Comparison of ENCODE assay signal across 34 mouse cellular contexts in the genomic region with DNA sequence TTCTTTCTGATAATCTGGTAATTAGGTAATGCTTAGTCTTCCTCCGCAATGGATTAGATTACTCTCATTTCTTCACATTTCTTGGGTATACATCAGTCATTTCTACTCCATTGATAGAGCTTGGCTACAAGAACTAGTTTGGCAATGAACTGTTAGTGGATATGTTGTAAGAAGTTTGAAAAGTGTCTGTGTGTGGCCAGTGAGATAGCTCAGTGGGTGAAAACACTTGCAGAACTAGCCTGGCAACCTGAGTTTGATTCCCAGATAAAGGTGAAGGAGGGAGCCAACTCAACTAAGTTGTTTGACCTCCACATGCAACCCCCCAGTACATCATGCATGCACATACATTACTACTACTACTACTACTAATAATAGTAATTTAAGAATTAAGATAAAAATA.
"Had no signal": no experiment of that assay in that cellular context is flagged by ENCODE, and none has a peak within 500 bp of the region (broad histone marks: within the 10 kb centered on the region; RNA-seq: fewer than 3 reads in every experiment).

No protein-coding gene starts in this region.

- H3K9me3 ChIP-seq: heart, embryonic 10.5 days; heart, embryonic 12.5 days; heart, embryonic 13.5 days; heart, embryonic 15.5 days; hindbrain, embryonic 10.5 days; hindbrain, embryonic 12.5 days; hindbrain, embryonic 13.5 days; hindbrain, embryonic 15.5 days; intestine, embryonic 15.5 days; kidney, embryonic 15.5 days had no signal

- H3K9ac ChIP-seq: heart, embryonic 12.5 days; heart, embryonic 13.5 days; heart, embryonic 15.5 days; hindbrain, embryonic 12.5 days; hindbrain, embryonic 13.5 days; hindbrain, embryonic 14.5 days; hindbrain, embryonic 15.5 days; intestine, embryonic 15.5 days; kidney, embryonic 15.5 days had no signal

- H3K27me3 ChIP-seq: heart, embryonic 12.5 days; heart, embryonic 13.5 days; heart, embryonic 15.5 days; hindbrain, embryonic 12.5 days; hindbrain, embryonic 13.5 days; hindbrain, embryonic 15.5 days; intestine, embryonic 15.5 days; kidney, embryonic 15.5 days had no signal

- ATAC-seq: hindbrain, embryonic 16.5 days; hindbrain, postnatal 0 days; inflammation-experienced regulatory T-cells, adult 6 months; intestine, embryonic 15.5 days; intestine, postnatal 0 days had no signal

- H3K36me3 ChIP-seq: heart, embryonic 10.5 days; heart, embryonic 12.5 days; heart, embryonic 13.5 days; heart, embryonic 15.5 days; hindbrain, embryonic 10.5 days; hindbrain, embryonic 12.5 days; hindbrain, embryonic 13.5 days; hindbrain, embryonic 15.5 days; intestine, embryonic 15.5 days; kidney, embryonic 15.5 days had no signal

- H3K27ac ChIP-seq: heart, embryonic 10.5 days; heart, embryonic 13.5 days; heart, embryonic 15.5 days; hindbrain, embryonic 10.5 days; hindbrain, embryonic 12.5 days; hindbrain, embryonic 13.5 days; hindbrain, embryonic 14.5 days; hindbrain, embryonic 15.5 days; hindbrain, postnatal 0 days; intestine, embryonic 15.5 days; kidney, embryonic 15.5 days; kidney, postnatal 0 days; layer of hippocampus, adult 2 months had no signal

- DNase-seq: heart, postnatal 10 days; heart, postnatal 14 days; heart, postnatal 36 days; heart, postnatal 4 days; kidney, adult 11 months; kidney, adult 18-20 months; kidney, adult 2 months; kidney, adult 8-10 months; kidney, adult 9 months; kidney, postnatal 10 days; kidney, postnatal 14 days; kidney, postnatal 25 days; kidney, postnatal 36 days; kidney, postnatal 4 days; layer of hippocampus, adult 9-11 months; layer of hippocampus, postnatal 36 days had no signal

- H3K4me1 ChIP-seq: heart, embryonic 15.5 days; hindbrain, embryonic 10.5 days; hindbrain, embryonic 12.5 days; hindbrain, embryonic 13.5 days; hindbrain, embryonic 15.5 days; intestine, embryonic 15.5 days; kidney, embryonic 15.5 days had no signal

- H3K4me2 ChIP-seq: heart, embryonic 11.5 days; heart, embryonic 12.5 days; heart, embryonic 13.5 days; heart, embryonic 15.5 days; hindbrain, embryonic 12.5 days; hindbrain, embryonic 13.5 days; hindbrain, embryonic 14.5 days; hindbrain, embryonic 15.5 days; intestine, embryonic 15.5 days; kidney, embryonic 15.5 days had no signal

- H3K4me3 ChIP-seq: heart, embryonic 10.5 days; heart, embryonic 12.5 days; heart, embryonic 13.5 days; heart, embryonic 15.5 days; hindbrain, embryonic 10.5 days; hindbrain, embryonic 12.5 days; hindbrain, embryonic 13.5 days; hindbrain, embryonic 15.5 days; intestine, embryonic 15.5 days; kidney, embryonic 15.5 days; layer of hippocampus, adult 2 months had no signal
